Mouse (Mus musculus) G1E (cell line): Measurements from ENCODE around the gene Cap1.

ENCODE experiments used
- CTCF ChIP-seq: IDR thresholded peaks from 2 replicates; pipeline ENCODE4 v1.5.1; 2012; ENCODE audit warnings: low read depth, low read length, inconsistent platforms, mixed read lengths
- GATA2 ChIP-seq: IDR thresholded peaks from 2 replicates; pipeline ENCODE4 v1.6.1; 2012; ENCODE audit warnings: low read depth, low read length, inconsistent platforms, borderline replicate concordance
- POLR2AphosphoS5 ChIP-seq: IDR thresholded peaks from 2 replicates; pipeline ENCODE4 v1.6.1; 2012; ENCODE audit warnings: low read depth, low read length, inconsistent platforms; ENCODE audit not compliant: insufficient replicate concordance
- TAL1 ChIP-seq: conservative IDR thresholded peaks from 2 replicates; pipeline ENCODE4 v1.6.1; 2012; ENCODE audit warnings: low read depth, low read length, inconsistent platforms, mixed read lengths

- TF ChIP-seq CTCF (no peak), POLR2AphosphoS5 (no peak), TAL1 (no peak), GATA2 (no peak)
Observed at GRCm38 (mm10) chr4:122884051-122884450, 1.8 kb downstream of the Cap1 start.
